Mouse (Mus musculus) bone marrow, adult 2 months (tissue): ENCODE results near the gene Mamdc2.

Experiments used
- CTCF ChIP-seq: fragments of 200-500 bp; IDR thresholded peaks from 2 replicates; pipeline ENCODE4 v1.5.1; 2011; ENCODE audit warnings: low read length, control low read depth; ENCODE audit not compliant: control insufficient read depth, insufficient read depth
- POLR2A ChIP-seq: fragments of 200-500 bp; IDR thresholded peaks from 2 replicates; pipeline ENCODE4 v1.6.1; 2011; ENCODE audit warnings: low read depth, mild to moderate bottlenecking, control low read depth, low read length, borderline replicate concordance; ENCODE audit not compliant: control insufficient read depth

DNA sequence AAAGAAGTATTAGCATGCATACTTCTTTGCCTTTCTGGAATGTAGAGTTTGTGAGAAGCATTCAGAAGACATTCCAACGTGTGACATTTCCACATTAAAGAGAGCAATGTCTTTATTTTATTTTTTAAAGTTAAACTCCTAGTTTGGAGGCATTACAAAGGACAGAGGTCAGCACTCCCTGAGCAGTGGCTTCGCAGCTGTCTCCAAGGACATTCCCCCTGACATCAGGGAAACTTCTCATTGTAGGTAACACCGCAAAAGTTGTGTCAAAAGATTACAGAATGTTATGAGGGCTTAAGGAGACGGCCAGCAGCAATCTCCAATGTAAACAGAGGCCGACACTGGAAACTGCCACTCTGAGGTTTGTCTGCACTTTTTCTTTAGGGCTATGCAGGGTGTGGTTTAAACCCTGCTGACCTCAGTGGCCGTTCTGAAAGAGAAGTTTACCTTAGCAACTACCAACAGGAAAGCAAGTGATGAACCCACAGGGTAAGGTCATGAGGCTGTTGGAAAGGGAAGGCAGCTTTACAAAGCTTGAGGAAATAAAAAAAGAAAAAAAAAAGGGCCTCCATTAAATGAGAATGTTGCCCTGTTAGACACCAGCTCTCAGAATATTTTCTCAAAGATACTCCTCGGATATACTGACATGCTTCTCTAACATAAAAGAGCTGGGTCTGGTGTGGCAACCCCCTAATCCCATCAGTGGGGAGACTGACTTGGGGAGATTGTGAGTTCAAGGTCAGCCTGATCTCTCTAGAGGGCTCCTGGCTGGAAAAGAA is 60.0 kb downstream of the Mamdc2 start:
- TF ChIP-seq POLR2A (no peak), CTCF (no peak)
